Mouse (Mus musculus) megakaryocyte progenitor cell, adult 5-6 weeks (primary cell): Measurements from ENCODE around the gene Skap2. TPM values are rescaled to one million over a fixed set of nuclear protein-coding genes. Genes with fewer than 3 reads are reported as not detected.

Experiments used
- ATAC-seq: replicated peaks from 2 replicates; pipeline ENCODE4 v1.8.0; 2016; ENCODE audit warnings: mild to moderate bottlenecking, moderate TSS enrichment, inconsistent platforms; ENCODE audit not compliant: poor library complexity
- total RNA-seq, 2 experiments: library from RNA; stranded (forward) in 1 of 2; stranded (reverse) in 1 of 2; fragments of 157-497, 149-512 nt in 1 of 2; fragments of 200-1000 nt in 1 of 2; gene quantifications; 2 replicates each; pipeline versions ENCODE4 v1.2.3 to v1.2.4; 2015 to 2017

The Skap2 gene
- total RNA-seq (2015) (96.8 and 103 TPM in 2 replicates), total RNA-seq (2017) (139 and 181 TPM in 2 replicates)

GRCm38 (mm10) chr6:52012409-52013244, at the start of gene Skap2:
Gene Skap2, minus strand, starts transcription at chr6:52012549.
- ATAC-seq, result peak; percentile 94

- ATAC-seq, result no peak
These were observed 46.6 kb upstream of the Skap2 start for GRCm38 (mm10) chr6:52058899-52059448.

GRCm38 (mm10) chr6:52058120-52058519, 45.8 kb upstream of the Skap2 start:
- no peak for ATAC-seq

- no peak for ATAC-seq
These were observed 41.5 kb upstream of the Skap2 start for GRCm38 (mm10) chr6:52053567-52054561.

- ATAC-seq, result no peak
These were observed 37.7 kb upstream of the Skap2 start for GRCm38 (mm10) chr6:52050062-52050461.

- peak; percentile 52 for ATAC-seq
These were observed 33.2 kb upstream of the Skap2 start for GRCm38 (mm10) chr6:52045517-52045916.

- peak; percentile 57; the same call in 1 of the 2 replicates for ATAC-seq
These were observed 23.7 kb upstream of the Skap2 start for GRCm38 (mm10) chr6:52036077-52036476.

GRCm38 (mm10) chr6:52031181-52031580, 18.8 kb upstream of the Skap2 start:
- ATAC-seq, result no peak

GRCm38 (mm10) chr6:52028131-52028530, 15.8 kb upstream of the Skap2 start:
- ATAC-seq, result no peak

GRCm38 (mm10) chr6:52027181-52027580, 14.8 kb upstream of the Skap2 start:
- no peak for ATAC-seq

GRCm38 (mm10) chr6:52026281-52026680, 13.9 kb upstream of the Skap2 start:
- ATAC-seq, result no peak

- peak; percentile 63 for ATAC-seq
These were observed 12.4 kb upstream of the Skap2 start for GRCm38 (mm10) chr6:52024730-52025129.

- ATAC-seq, result no peak
These were observed 10.0 kb upstream of the Skap2 start for GRCm38 (mm10) chr6:52022363-52022762.

- no peak for ATAC-seq
These were observed 7.9 kb upstream of the Skap2 start for GRCm38 (mm10) chr6:52020276-52020675.

- no peak for ATAC-seq
These were observed 1.0 kb upstream of the Skap2 start for GRCm38 (mm10) chr6:52013245-52013945.

GRCm38 (mm10) chr6:52011559-52012408, 565 bp downstream of the Skap2 start:
- peak; percentile 48 for ATAC-seq

- ATAC-seq, result no peak
These were observed 3.0 kb downstream of the Skap2 start for GRCm38 (mm10) chr6:52009385-52009784.

GRCm38 (mm10) chr6:52008757-52009156, 3.6 kb downstream of the Skap2 start:
- ATAC-seq, result no peak

GRCm38 (mm10) chr6:52006649-52007218, 5.6 kb downstream of the Skap2 start:
- ATAC-seq, result no peak
